Mouse (Mus musculus): ENCODE measurements around the gene Cyp4a10. TPM values are rescaled to one million over a fixed set of nuclear protein-coding genes. Genes with fewer than 3 reads are reported as not detected.
"Not testable (repeated sequence)": the region's sequence is repeated elsewhere in the genome, so short reads cannot be mapped to it uniquely, and the experiment has no call there.

The Cyp4a10 gene
- not detected in 2 replicates for polyA plus RNA-seq (2015; fragmentation: Nextera tagmentation; extraction: Ambion mirVana)

- H3K36me3 ChIP-seq; H3K4me2 ChIP-seq (replicated peaks); H3K4me1 ChIP-seq; H3K9me3 ChIP-seq; H3K4me3 ChIP-seq; H3K27me3 ChIP-seq; H3K27ac ChIP-seq; H3K9ac ChIP-seq; ATAC-seq (ENCODE audit: low FRiP score, low read depth): not testable (repeated sequence)
- WGBS = 80% methylated on average over 5 of the region's 5 CpGs
Observed at GRCm38 (mm10) chr4:115518000-115518399, at the start of gene Cyp4a10. TSS of gene Cyp4a10 (plus strand) at chr4:115518264.

- not testable (repeated sequence) for H3K27me3 ChIP-seq; H3K4me2 ChIP-seq (replicated peaks); ATAC-seq (ENCODE audit: low FRiP score, low read depth); H3K4me1 ChIP-seq; H3K27ac ChIP-seq; H3K9ac ChIP-seq; H3K9me3 ChIP-seq; H3K4me3 ChIP-seq; H3K36me3 ChIP-seq
- 70% methylated on average over 3 of the region's 3 CpGs for WGBS
Observed at GRCm38 (mm10) chr4:115473585-115473984, 44.5 kb upstream of the Cyp4a10 start.

- not testable (repeated sequence) for H3K9ac ChIP-seq; ATAC-seq (ENCODE audit: low FRiP score, low read depth); H3K9me3 ChIP-seq; H3K27me3 ChIP-seq; H3K27ac ChIP-seq; H3K4me2 ChIP-seq (replicated peaks); H3K4me1 ChIP-seq; H3K36me3 ChIP-seq; H3K4me3 ChIP-seq
Observed at GRCm38 (mm10) chr4:115476051-115476450, 42.0 kb upstream of the Cyp4a10 start.

- no peaks in the 10 kb centered on the region for H3K4me1 ChIP-seq
- no peak overlapping the region for H3K27ac ChIP-seq
- WGBS = 72% methylated on average over 6 of the region's 6 CpGs
- no peaks in the 10 kb centered on the region for H3K27me3 ChIP-seq
- H3K4me3 ChIP-seq = no peak overlapping the region
- no peaks in the 10 kb centered on the region for H3K36me3 ChIP-seq
- ATAC-seq (ENCODE audit: low FRiP score, low read depth) = no peak
- no peak overlapping the region for H3K9ac ChIP-seq
- H3K4me2 ChIP-seq (replicated peaks) = no peak overlapping the region
- H3K9me3 ChIP-seq = no peaks in the 10 kb centered on the region
Observed at GRCm38 (mm10) chr4:115481006-115481652, 36.9 kb upstream of the Cyp4a10 start.

GRCm38 (mm10) chr4:115496001-115496400, 22.1 kb upstream of the Cyp4a10 start, which contains the start of gene Cyp4a14:
TSS of gene Cyp4a14 (minus strand) at chr4:115496142.
- Histone ChIP-seq H3K9ac (no peak within 1 kb of the TSS), H3K4me2 (replicated peaks) (no peak within 1 kb of the TSS), H3K4me3 (no peak within 1 kb of the TSS), H3K27me3 (no peaks in the 10 kb centered on the region), H3K27ac (no peak within 1 kb of the TSS), H3K36me3 (no peaks in the 10 kb centered on the region), H3K9me3 (no peaks in the 10 kb centered on the region), H3K4me1 (no peaks in the 10 kb centered on the region)
- WGBS = 84% methylated on average over 1 of the region's 1 CpGs
- ATAC-seq (ENCODE audit: low FRiP score, low read depth) = no peak

- Histone ChIP-seq H3K9ac (no peak overlapping the region), H3K4me3 (no peak overlapping the region), H3K4me1 (no peaks in the 10 kb centered on the region), H3K27me3 (no peaks in the 10 kb centered on the region), H3K4me2 (replicated peaks) (no peak overlapping the region), H3K27ac (no peak overlapping the region), H3K36me3 (no peaks in the 10 kb centered on the region), H3K9me3 (no peaks in the 10 kb centered on the region)
- 86% methylated on average over 3 of the region's 3 CpGs for WGBS
- no peak for ATAC-seq (ENCODE audit: low FRiP score, low read depth)
Observed at GRCm38 (mm10) chr4:115497466-115497865, 20.6 kb upstream of the Cyp4a10 start.

- not testable (repeated sequence) for H3K4me2 ChIP-seq (replicated peaks); H3K9ac ChIP-seq; H3K36me3 ChIP-seq; H3K27me3 ChIP-seq; ATAC-seq (ENCODE audit: low FRiP score, low read depth); H3K4me3 ChIP-seq; H3K27ac ChIP-seq; H3K4me1 ChIP-seq; H3K9me3 ChIP-seq
Observed at GRCm38 (mm10) chr4:115513964-115514363, 4.1 kb upstream of the Cyp4a10 start.

GRCm38 (mm10) chr4:115519444-115519843, 1.4 kb downstream of the Cyp4a10 start:
- no peaks in the 10 kb centered on the region for H3K9me3 ChIP-seq
- no peak overlapping the region for H3K27ac ChIP-seq
- no peak overlapping the region for H3K9ac ChIP-seq
- ATAC-seq (ENCODE audit: low FRiP score, low read depth) = no peak
- no peaks in the 10 kb centered on the region for H3K27me3 ChIP-seq
- H3K36me3 ChIP-seq = no peaks in the 10 kb centered on the region
- no peaks in the 10 kb centered on the region for H3K4me1 ChIP-seq
- no peak overlapping the region for H3K4me2 ChIP-seq (replicated peaks)
- 76% methylated on average over 4 of the region's 4 CpGs for whole genome bisulfite sequencing
- H3K4me3 ChIP-seq = no peak overlapping the region

- no peaks in the 10 kb centered on the region for H3K4me1 ChIP-seq
- no peak overlapping the region for H3K4me2 ChIP-seq (replicated peaks)
- no peaks in the 10 kb centered on the region for H3K27me3 ChIP-seq
- WGBS = 95% methylated on average over 2 of the region's 2 CpGs
- H3K36me3 ChIP-seq = no peaks in the 10 kb centered on the region
- no peak overlapping the region for H3K27ac ChIP-seq
- no peak overlapping the region for H3K4me3 ChIP-seq
- H3K9me3 ChIP-seq = no peaks in the 10 kb centered on the region
- H3K9ac ChIP-seq = no peak overlapping the region
- no peak for ATAC-seq (ENCODE audit: low FRiP score, low read depth)
Observed at GRCm38 (mm10) chr4:115521766-115522165, 3.7 kb downstream of the Cyp4a10 start.

GRCm38 (mm10) chr4:115545101-115545500, 27.0 kb downstream of the Cyp4a10 start:
- H3K4me1 ChIP-seq = no peaks in the 10 kb centered on the region
- H3K4me2 ChIP-seq (replicated peaks) = no peak overlapping the region
- no peak overlapping the region for H3K27ac ChIP-seq
- no peak overlapping the region for H3K4me3 ChIP-seq
- H3K36me3 ChIP-seq = no peaks in the 10 kb centered on the region
- H3K9ac ChIP-seq = no peak overlapping the region
- no peak for ATAC-seq (ENCODE audit: low FRiP score, low read depth)
- H3K9me3 ChIP-seq = no peaks in the 10 kb centered on the region
- no peaks in the 10 kb centered on the region for H3K27me3 ChIP-seq
- 45% methylated on average over 1 of the region's 1 CpGs for WGBS

GRCm38 (mm10) chr4:115546141-115546828, 28.2 kb downstream of the Cyp4a10 start:
- H3K4me2 ChIP-seq (replicated peaks) = no peak overlapping the region
- no peaks in the 10 kb centered on the region for H3K4me1 ChIP-seq
- no peaks in the 10 kb centered on the region for H3K27me3 ChIP-seq
- no peak overlapping the region for H3K9ac ChIP-seq
- H3K4me3 ChIP-seq = no peak overlapping the region
- ATAC-seq (ENCODE audit: low FRiP score, low read depth) = no peak
- WGBS = 82% methylated on average over 2 of the region's 2 CpGs
- H3K9me3 ChIP-seq = no peaks in the 10 kb centered on the region
- no peaks in the 10 kb centered on the region for H3K36me3 ChIP-seq
- H3K27ac ChIP-seq = no peak overlapping the region

- Histone ChIP-seq H3K4me3 (no peak overlapping the region), H3K36me3 (no peaks in the 10 kb centered on the region), H3K27me3 (no peaks in the 10 kb centered on the region), H3K4me2 (replicated peaks) (no peak overlapping the region), H3K9ac (no peak overlapping the region), H3K4me1 (no peaks in the 10 kb centered on the region), H3K27ac (no peak overlapping the region), H3K9me3 (no peaks in the 10 kb centered on the region)
- no peak for ATAC-seq (ENCODE audit: low FRiP score, low read depth)
- WGBS = 90% methylated on average over 3 of the region's 3 CpGs
Observed at GRCm38 (mm10) chr4:115552726-115553125, 34.7 kb downstream of the Cyp4a10 start.

- 72% methylated on average over 2 of the region's 2 CpGs for WGBS
- H3K4me2 ChIP-seq (replicated peaks) = no peak overlapping the region
- ATAC-seq (ENCODE audit: low FRiP score, low read depth) = no peak
Observed at GRCm38 (mm10) chr4:115555513-115555912, 37.4 kb downstream of the Cyp4a10 start.

More at GRCm38 (mm10) chr4:115555513-115555912, 37.4 kb downstream of the Cyp4a10 start:
- H3K4me1 ChIP-seq = no peaks in the 10 kb centered on the region
- H3K9me3 ChIP-seq = no peaks in the 10 kb centered on the region
- no peaks in the 10 kb centered on the region for H3K36me3 ChIP-seq
- no peak overlapping the region for H3K27ac ChIP-seq
- no peak overlapping the region for H3K4me3 ChIP-seq
- no peaks in the 10 kb centered on the region for H3K27me3 ChIP-seq
- no peak overlapping the region for H3K9ac ChIP-seq

Measured in limb, embryonic 13.5 days (tissue).